Mouse (Mus musculus): Measurements from ENCODE around the gene Nrf1. TPM values are rescaled to one million over a fixed set of nuclear protein-coding genes. Genes with fewer than 3 reads are reported as not detected.

The Nrf1 gene
- polyA plus RNA-seq, 1 experiment from 2014 or later, result 41.5 TPM

- peak; percentile 86 for ATAC-seq (ENCODE audit: low read depth)
- WGBS (ENCODE audit: insufficient replicate concordance), result 33% methylated on average over 6 of the region's 6 CpGs
- peak overlapping the region; percentile 97 for H3K27ac ChIP-seq
- H3K4me3 ChIP-seq (replicated peaks), result peak overlapping the region; percentile 33
- no peaks in the 10 kb centered on the region for H3K9me3 ChIP-seq (replicated peaks)
- H3K27me3 ChIP-seq, result no peaks in the 10 kb centered on the region
- H3K4me1 ChIP-seq (replicated peaks), result peaks cover 54% of the 10 kb centered on the region
- H3K4me2 ChIP-seq, result peak overlapping the region; percentile 67
- peaks cover 61% of the 10 kb centered on the region for H3K36me3 ChIP-seq
- peak overlapping the region; percentile 64 for H3K9ac ChIP-seq
- peak; percentile 40 for DNase-seq
These were observed 100.0 kb downstream of the Nrf1 start for GRCm38 (mm10) chr6:30147753-30148152.

- peak overlapping the region; percentile 56; the same call in 1 of the 2 replicates for H3K27ac ChIP-seq
- ATAC-seq (ENCODE audit: low read depth) (no peak), DNase-seq (no peak)
- no peak overlapping the region for H3K4me3 ChIP-seq (replicated peaks)
- H3K4me2 ChIP-seq, result no peak overlapping the region
- H3K4me1 ChIP-seq (replicated peaks), result peaks cover 39% of the 10 kb centered on the region
- H3K9me3 ChIP-seq (replicated peaks), result no peaks in the 10 kb centered on the region
- H3K27me3 ChIP-seq, result no peaks in the 10 kb centered on the region
- peaks cover 46% of the 10 kb centered on the region for H3K36me3 ChIP-seq
- WGBS (ENCODE audit: insufficient replicate concordance), result 86% methylated on average over 8 of the region's 8 CpGs
- H3K9ac ChIP-seq, result no peak overlapping the region
These were observed 102.7 kb downstream of the Nrf1 start for GRCm38 (mm10) chr6:30150471-30150870.

GRCm38 (mm10) chr6:30152163-30152562, 104.4 kb downstream of the Nrf1 start:
- DNase-seq (no peak), ATAC-seq (ENCODE audit: low read depth) (no peak)
- 87% methylated on average over 12 of the region's 12 CpGs for WGBS (ENCODE audit: insufficient replicate concordance)
- H3K9ac ChIP-seq, result no peak overlapping the region
- H3K4me2 ChIP-seq, result no peak overlapping the region
- H3K27me3 ChIP-seq, result no peaks in the 10 kb centered on the region
- H3K4me3 ChIP-seq (replicated peaks), result no peak overlapping the region
- H3K9me3 ChIP-seq (replicated peaks), result no peaks in the 10 kb centered on the region
- peaks cover 46% of the 10 kb centered on the region for H3K36me3 ChIP-seq
- peaks cover 24% of the 10 kb centered on the region for H3K4me1 ChIP-seq (replicated peaks)
- no peak overlapping the region for H3K27ac ChIP-seq

- Histone ChIP-seq H3K36me3 (peaks cover 46% of the 10 kb centered on the region), H3K4me2 (no peak overlapping the region), H3K4me1 (replicated peaks) (peaks cover 19% of the 10 kb centered on the region), H3K9me3 (replicated peaks) (no peaks in the 10 kb centered on the region), H3K27me3 (no peaks in the 10 kb centered on the region), H3K9ac (no peak overlapping the region), H3K4me3 (replicated peaks) (no peak overlapping the region), H3K27ac (peak overlapping the region; percentile 58)
- ATAC-seq (ENCODE audit: low read depth), result no peak
- DNase-seq, result no peak
- 70% methylated on average over 10 of the region's 10 CpGs for WGBS (ENCODE audit: insufficient replicate concordance)
These were observed 104.9 kb downstream of the Nrf1 start for GRCm38 (mm10) chr6:30152649-30153048.

GRCm38 (mm10) chr6:30153076-30153475, 105.3 kb downstream of the Nrf1 start:
- DNase-seq (no peak), ATAC-seq (ENCODE audit: low read depth) (no peak)
- H3K4me1 ChIP-seq (replicated peaks), result peaks cover 15% of the 10 kb centered on the region

GRCm38 (mm10) chr6:30153733-30154415, 106.1 kb downstream of the Nrf1 start:
- DNase-seq, result no peak
- Histone ChIP-seq H3K27ac (0 out of 2 replicates have a peak overlapping the region, but pooled peaks have one; percentile 6), H3K4me1 (replicated peaks) (peaks cover 7% of the 10 kb centered on the region), H3K4me2 (no peak overlapping the region), H3K4me3 (replicated peaks) (no peak overlapping the region), H3K27me3 (no peaks in the 10 kb centered on the region), H3K9ac (no peak overlapping the region), H3K36me3 (peaks cover 34% of the 10 kb centered on the region), H3K9me3 (replicated peaks) (no peaks in the 10 kb centered on the region)
- 85% methylated on average over 15 of the region's 15 CpGs for WGBS (ENCODE audit: insufficient replicate concordance)
- no peak for ATAC-seq (ENCODE audit: low read depth)

More at GRCm38 (mm10) chr6:30153076-30153475, 105.3 kb downstream of the Nrf1 start:
- Histone ChIP-seq H3K9ac (no peak overlapping the region), H3K36me3 (peaks cover 42% of the 10 kb centered on the region), H3K9me3 (replicated peaks) (no peaks in the 10 kb centered on the region), H3K27ac (peak overlapping the region; percentile 58; the same call in 1 of the 2 replicates), H3K4me2 (no peak overlapping the region), H3K4me3 (replicated peaks) (no peak overlapping the region), H3K27me3 (no peaks in the 10 kb centered on the region)
- WGBS (ENCODE audit: insufficient replicate concordance), result 77% methylated on average over 3 of the region's 3 CpGs

GRCm38 (mm10) chr6:30159516-30160045, 111.8 kb downstream of the Nrf1 start:
- no peak overlapping the region for H3K4me3 ChIP-seq (replicated peaks)
- no peaks in the 10 kb centered on the region for H3K36me3 ChIP-seq
- no peak overlapping the region for H3K9ac ChIP-seq
- ATAC-seq (ENCODE audit: low read depth) (no peak), DNase-seq (no peak)
- no peak overlapping the region for H3K4me2 ChIP-seq
- no peak overlapping the region for H3K27ac ChIP-seq
- peaks cover 14% of the 10 kb centered on the region for H3K4me1 ChIP-seq (replicated peaks)
- H3K27me3 ChIP-seq, result peaks cover 33% of the 10 kb centered on the region
- 79% methylated on average over 4 of the region's 4 CpGs for WGBS (ENCODE audit: insufficient replicate concordance)
- H3K9me3 ChIP-seq (replicated peaks), result no peaks in the 10 kb centered on the region

GRCm38 (mm10) chr6:30160408-30160807, 112.6 kb downstream of the Nrf1 start:
- Histone ChIP-seq H3K27ac (no peak overlapping the region), H3K9ac (no peak overlapping the region), H3K4me2 (no peak overlapping the region), H3K4me3 (replicated peaks) (no peak overlapping the region), H3K4me1 (replicated peaks) (peaks cover 14% of the 10 kb centered on the region), H3K9me3 (replicated peaks) (no peaks in the 10 kb centered on the region), H3K27me3 (peaks cover 39% of the 10 kb centered on the region), H3K36me3 (no peaks in the 10 kb centered on the region)
- ATAC-seq (ENCODE audit: low read depth) (no peak), DNase-seq (no peak)
- 66% methylated on average over 4 of the region's 4 CpGs for WGBS (ENCODE audit: insufficient replicate concordance)

GRCm38 (mm10) chr6:30161618-30162017, 113.8 kb downstream of the Nrf1 start:
- no peaks in the 10 kb centered on the region for H3K9me3 ChIP-seq (replicated peaks)
- no peak overlapping the region for H3K9ac ChIP-seq
- no peak overlapping the region for H3K4me3 ChIP-seq (replicated peaks)
- peaks cover 14% of the 10 kb centered on the region for H3K4me1 ChIP-seq (replicated peaks)
- no peak for ATAC-seq (ENCODE audit: low read depth)
- 49% methylated on average over 2 of the region's 2 CpGs for WGBS (ENCODE audit: insufficient replicate concordance)
- peaks cover 52% of the 10 kb centered on the region for H3K27me3 ChIP-seq
- no peak overlapping the region for H3K27ac ChIP-seq
- H3K36me3 ChIP-seq, result no peaks in the 10 kb centered on the region
- H3K4me2 ChIP-seq, result no peak overlapping the region
- no peak for DNase-seq

GRCm38 (mm10) chr6:30162091-30162490, 114.3 kb downstream of the Nrf1 start:
- ATAC-seq (ENCODE audit: low read depth), result no peak
- H3K27me3 ChIP-seq, result peaks cover 56% of the 10 kb centered on the region
- no peak overlapping the region for H3K4me3 ChIP-seq (replicated peaks)

GRCm38 (mm10) chr6:30166349-30166748, 118.6 kb downstream of the Nrf1 start:
- DNase-seq, result no peak
- Histone ChIP-seq H3K9me3 (replicated peaks) (no peaks in the 10 kb centered on the region), H3K36me3 (no peaks in the 10 kb centered on the region), H3K9ac (no peak overlapping the region), H3K4me1 (replicated peaks) (peaks cover 14% of the 10 kb centered on the region), H3K4me2 (no peak overlapping the region), H3K27me3 (peaks cover 96% of the 10 kb centered on the region), H3K4me3 (replicated peaks) (no peak overlapping the region), H3K27ac (no peak overlapping the region)
- WGBS (ENCODE audit: insufficient replicate concordance), result 20% methylated on average over 3 of the region's 3 CpGs
- ATAC-seq (ENCODE audit: low read depth), result no peak

More at GRCm38 (mm10) chr6:30162091-30162490, 114.3 kb downstream of the Nrf1 start:
- H3K9ac ChIP-seq, result no peak overlapping the region
- H3K27ac ChIP-seq, result no peak overlapping the region
- H3K36me3 ChIP-seq, result no peaks in the 10 kb centered on the region
- no peak for DNase-seq
- H3K9me3 ChIP-seq (replicated peaks), result no peaks in the 10 kb centered on the region
- peaks cover 14% of the 10 kb centered on the region for H3K4me1 ChIP-seq (replicated peaks)
- WGBS (ENCODE audit: insufficient replicate concordance), result 26% methylated on average over 7 of the region's 7 CpGs
- no peak overlapping the region for H3K4me2 ChIP-seq

- no peak overlapping the region for H3K9ac ChIP-seq
- H3K4me2 ChIP-seq, result no peak overlapping the region
- peaks cover 5% of the 10 kb centered on the region for H3K4me1 ChIP-seq (replicated peaks)
- DNase-seq (no peak), ATAC-seq (ENCODE audit: low read depth) (no peak)
- H3K4me3 ChIP-seq (replicated peaks), result no peak overlapping the region
- no peaks in the 10 kb centered on the region for H3K36me3 ChIP-seq
- 38% methylated on average over 11 of the region's 11 CpGs for WGBS (ENCODE audit: insufficient replicate concordance)
- H3K27ac ChIP-seq, result no peak overlapping the region
- peaks cover 97% of the 10 kb centered on the region for H3K27me3 ChIP-seq
- H3K9me3 ChIP-seq (replicated peaks), result no peaks in the 10 kb centered on the region
These were observed 119.4 kb downstream of the Nrf1 start for GRCm38 (mm10) chr6:30167192-30167591.

Measured in liver, embryonic 13.5 days (tissue).